Mouse (Mus musculus) right cerebral cortex, postnatal 10 days (tissue): Measurements from ENCODE around the gene Tubd1.
"Not testable (repeated sequence)": the region's sequence is repeated elsewhere in the genome, so short reads cannot be mapped to it uniquely, and the experiment has no call there.

Source experiments
- DNase-seq, 2 experiments: peaks; one replicate each; pipeline ENCODE4 v3.0.0; 2021; ENCODE audit warnings: low spot score in 2 of 2

Tubd1 gene

DNA sequence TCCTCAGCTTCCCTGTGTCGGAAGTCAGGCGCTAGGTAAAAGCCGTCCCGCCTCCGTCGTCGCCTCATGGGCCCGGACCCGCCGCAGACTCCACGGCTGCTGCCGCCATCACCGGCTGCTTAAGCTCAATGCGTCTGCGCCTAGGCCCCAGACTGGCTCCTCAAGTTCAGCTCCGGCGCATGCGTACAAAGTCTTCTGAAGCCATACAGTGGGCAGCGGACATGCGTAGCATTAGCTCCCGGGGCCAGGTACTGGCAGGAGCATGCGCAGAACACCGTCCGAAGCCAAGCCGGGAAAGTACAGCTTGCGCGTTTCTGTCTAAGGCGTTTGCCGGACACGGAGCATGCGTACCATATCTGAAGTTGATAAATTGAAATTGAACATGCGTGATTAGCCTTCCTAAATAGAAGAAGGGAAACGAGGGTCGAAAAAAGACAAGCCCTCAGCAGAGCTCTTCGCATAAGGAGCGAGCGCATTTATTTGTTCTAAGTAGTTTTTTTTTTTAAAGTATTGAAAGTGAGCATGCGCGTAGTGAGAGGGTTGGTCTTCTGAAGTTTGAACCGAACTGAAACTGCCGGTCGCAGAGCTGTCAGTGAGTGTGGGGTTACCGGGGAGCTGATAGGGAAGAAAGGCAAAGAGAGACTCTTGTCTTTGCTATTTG lies at the start of gene Tubd1, which contains the start of gene Rps6kb1:
TSS of gene Tubd1 (plus strand) at position 353 of the 661 bp plus-strand sequence.
TSS of gene Rps6kb1 (minus strand) at position 167 of the 661 bp plus-strand sequence.
- DNase-seq = peak; percentile 100

DNA sequence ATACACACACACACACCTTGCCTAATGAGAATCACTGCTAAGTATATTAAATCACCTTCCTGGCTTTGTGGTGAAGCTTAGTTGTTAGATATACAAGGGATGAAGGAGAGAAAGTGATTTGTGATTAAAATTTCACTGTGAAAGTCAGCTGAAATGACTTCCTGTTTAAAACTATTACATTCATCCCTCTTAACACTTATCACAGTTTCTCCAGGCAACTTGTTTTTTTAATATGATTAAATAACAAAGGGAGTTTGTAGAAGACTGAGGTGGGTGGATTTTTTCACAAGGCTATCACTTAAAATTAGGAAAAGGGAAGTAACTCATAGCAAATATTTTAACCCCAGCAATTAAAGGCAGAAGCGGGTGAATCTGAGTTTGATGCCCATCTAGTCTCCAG lies 47.4 kb upstream of the Tubd1 start:
- no peak for DNase-seq

DNA sequence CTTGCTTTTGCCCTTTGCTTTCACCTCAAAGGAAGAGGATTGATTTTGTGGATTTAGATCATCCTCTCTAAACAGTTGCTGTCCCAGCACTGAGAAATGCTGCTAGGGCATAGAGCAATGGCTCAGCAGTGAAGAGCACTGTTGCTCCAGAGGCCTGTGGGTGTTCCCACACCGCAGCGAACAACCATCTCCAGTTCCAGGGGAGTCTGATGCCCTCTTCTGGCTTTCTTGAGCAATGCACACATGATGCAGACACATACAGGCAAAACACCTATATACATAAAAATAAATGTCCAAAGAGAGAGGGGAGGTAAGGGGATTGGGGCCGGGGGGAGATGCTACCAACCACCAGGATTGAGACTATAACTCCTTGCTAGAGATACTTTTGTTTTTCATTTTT lies 46.9 kb upstream of the Tubd1 start:
- no peak for DNase-seq

DNA sequence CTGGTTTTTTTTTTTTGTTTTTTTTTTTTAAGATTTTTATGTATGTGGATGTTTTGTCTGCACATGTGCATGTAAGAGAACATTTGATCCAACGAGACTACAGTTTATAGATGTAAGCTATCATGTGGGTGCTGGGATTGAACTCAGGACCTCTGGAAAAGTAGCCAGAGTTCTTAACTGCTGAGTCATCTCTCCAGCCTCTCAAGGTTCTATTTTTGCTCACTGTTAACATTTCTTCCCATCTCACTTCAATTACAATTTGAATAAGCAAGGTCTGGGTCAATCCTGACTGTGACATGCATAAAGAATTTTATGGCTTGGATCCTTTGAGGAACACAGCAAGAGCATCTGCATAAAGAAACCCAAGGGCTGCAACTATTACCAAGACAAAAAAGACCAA lies 44.0 kb upstream of the Tubd1 start:
- DNase-seq = no peak

DNA sequence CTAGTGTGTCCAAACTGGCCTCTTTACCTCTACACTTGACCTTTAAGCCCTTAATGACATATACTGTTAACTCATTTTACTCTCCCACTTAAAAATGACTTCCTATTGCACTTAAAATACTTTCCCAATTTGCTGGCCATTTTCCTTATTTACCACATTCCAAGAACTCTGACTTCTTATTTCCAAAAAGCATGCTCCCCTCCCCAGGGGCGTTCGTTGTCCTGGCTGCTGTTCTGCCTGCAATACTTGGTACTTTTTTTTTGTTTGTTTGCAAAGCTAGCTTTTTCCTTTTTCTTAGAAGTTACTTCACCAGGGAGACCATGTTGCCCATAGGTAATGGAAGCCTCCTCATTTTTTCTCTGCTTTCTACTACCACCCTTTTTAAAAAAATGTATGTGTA lies 41.7 kb upstream of the Tubd1 start:
- DNase-seq = no peak

DNA sequence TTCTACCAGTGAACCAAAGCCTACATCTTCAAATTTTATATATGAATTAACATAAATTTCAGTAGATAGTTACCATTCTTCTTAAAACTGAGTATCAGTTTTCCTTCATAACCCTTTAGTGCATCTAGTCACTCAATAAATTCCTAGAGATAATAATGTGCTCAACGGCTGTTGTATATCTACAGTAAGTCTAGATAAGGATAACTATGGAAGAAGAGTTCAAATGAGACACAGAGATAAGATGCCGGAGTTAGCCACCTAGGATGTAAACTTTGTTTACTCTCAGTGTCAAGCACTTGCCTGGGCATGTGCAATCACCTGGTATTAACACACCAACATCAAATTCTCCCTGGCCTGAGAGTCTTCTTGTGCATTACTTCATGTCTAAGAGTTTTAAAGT lies 37.5 kb upstream of the Tubd1 start:
- no peak for DNase-seq

DNA sequence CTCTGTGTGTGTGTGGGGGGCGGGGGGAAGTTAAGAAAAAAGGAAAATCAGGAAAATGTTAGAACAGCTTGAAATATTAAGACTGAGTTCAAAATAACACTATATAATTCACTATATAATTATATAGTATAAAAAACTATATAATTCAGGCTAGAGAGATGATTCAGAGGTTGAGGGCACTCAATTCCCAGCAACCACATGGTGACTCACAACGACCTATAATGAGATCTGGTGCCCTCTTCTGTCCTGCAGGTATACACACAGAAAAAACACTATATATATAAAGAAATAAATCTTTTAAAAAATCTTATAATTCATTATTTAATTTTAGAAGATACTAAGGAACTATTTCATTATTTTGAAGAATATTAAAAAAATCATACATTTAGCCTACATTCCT lies 36.8 kb upstream of the Tubd1 start:
- DNase-seq = no peak

DNA sequence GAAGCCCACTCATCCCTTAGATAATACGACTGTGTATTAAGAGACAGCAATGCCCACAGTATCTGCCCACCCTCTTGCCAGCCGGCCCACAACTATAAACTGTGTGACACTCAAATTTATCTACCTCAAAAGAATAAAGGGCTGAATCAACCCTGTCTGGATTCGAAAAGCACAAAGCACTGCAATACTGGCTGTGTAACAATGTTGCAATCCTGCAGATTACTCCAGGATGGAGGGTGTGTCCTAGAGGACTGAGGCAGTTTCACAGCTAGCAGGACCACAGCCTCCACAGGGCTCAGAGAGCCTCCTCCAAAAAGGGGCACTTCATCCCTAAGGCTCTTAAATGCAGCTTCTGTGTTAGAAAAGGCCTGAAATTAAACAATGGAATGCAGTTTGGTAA lies 28.2 kb upstream of the Tubd1 start:
- DNase-seq = no peak

DNA sequence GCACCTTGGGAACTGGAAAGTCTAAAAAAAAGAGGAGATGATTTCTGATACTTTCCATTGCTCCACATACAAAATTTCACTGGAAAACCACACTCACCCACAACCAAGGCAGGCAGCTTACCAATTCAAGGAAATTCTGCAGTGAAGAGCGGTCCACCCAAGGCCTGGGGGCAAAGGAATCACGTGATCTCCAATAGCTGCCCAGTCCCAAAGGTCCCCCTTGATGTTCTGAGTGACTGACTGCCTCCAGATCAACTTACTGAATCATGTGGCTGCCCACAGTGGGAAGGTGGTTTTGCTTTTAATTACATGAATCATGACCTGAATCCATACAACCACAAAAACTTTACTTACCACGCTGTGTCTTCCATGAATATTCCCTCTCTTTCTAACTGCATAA lies 27.6 kb upstream of the Tubd1 start:
- no peak for DNase-seq

DNA sequence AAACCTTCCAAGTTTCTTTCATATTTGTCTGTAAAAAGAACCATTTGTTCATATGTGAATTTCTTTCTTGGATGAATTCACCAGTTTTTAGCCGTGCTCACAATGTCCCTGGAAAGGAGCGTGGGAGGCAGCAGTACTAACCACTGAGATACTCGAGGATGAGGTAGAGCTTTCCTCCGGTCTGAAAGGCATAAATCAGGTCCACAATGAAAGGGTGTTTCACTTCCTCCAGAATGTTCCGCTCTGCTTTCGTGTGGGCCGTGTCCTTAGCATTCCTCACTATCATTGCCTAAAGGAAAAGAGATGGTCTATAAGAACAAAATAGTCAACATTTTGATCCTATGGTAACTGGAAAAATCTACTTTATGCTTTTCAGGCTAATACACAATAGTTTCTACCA lies 25.0 kb upstream of the Tubd1 start:
- no peak for DNase-seq

DNA sequence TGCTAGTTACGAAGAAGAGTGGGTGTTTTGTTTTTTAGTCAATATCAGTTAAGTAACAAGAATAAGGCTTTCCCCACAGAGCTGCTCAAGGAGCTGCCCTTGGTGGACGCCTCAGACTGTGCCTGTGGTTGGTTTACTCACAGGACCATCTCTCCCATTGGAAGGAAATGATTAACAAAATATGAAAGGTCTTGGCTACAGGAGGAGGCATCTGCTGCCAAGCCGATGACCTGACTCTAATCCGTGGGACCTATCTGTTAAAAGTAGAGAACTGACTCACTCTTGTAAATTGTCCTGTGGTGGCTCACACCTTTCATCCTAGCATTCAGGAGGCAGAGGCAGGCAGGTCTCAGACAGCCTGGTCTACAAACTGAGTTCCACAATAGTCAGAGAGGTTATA lies 17.3 kb upstream of the Tubd1 start:
- no peak for DNase-seq

DNA sequence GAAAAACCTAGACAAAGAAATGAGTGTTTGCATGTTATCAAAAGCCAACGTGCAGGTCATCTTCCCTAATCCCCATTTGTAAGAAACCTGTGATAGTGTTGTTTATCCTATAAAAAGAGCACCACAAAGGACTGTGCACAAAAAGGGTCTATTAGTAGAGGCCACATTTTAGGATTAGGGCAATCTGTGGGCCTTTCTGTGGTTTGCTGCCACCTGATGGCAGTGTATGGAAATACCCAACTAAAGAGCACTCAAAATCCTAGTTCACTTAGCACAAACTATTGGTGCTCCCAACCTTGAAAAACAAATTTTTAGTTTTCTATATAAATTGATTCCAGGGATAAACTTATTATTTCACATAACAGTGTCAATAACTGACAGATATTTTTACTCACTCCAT lies 12.0 kb upstream of the Tubd1 start:
- no peak for DNase-seq

DNA sequence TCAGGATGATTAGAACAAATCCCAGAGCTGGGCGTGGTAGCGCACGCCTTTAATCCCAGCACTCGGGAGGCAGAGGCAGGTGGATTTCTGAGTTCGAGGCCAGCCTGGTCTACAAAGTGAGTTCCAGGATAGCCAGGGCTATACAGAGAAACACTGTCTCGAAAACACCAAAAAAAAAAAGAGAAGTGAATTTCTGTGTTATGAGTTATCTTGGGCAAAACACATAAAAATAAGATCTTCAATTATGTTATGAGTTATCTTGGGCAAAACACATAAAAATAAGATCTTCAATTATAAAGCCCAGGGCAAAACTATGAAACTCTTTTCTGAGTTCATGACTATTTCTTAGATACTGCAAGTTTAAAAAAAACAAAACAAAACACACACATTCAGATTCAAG lies 11.5 kb upstream of the Tubd1 start:
- DNase-seq = not testable (repeated sequence)

DNA sequence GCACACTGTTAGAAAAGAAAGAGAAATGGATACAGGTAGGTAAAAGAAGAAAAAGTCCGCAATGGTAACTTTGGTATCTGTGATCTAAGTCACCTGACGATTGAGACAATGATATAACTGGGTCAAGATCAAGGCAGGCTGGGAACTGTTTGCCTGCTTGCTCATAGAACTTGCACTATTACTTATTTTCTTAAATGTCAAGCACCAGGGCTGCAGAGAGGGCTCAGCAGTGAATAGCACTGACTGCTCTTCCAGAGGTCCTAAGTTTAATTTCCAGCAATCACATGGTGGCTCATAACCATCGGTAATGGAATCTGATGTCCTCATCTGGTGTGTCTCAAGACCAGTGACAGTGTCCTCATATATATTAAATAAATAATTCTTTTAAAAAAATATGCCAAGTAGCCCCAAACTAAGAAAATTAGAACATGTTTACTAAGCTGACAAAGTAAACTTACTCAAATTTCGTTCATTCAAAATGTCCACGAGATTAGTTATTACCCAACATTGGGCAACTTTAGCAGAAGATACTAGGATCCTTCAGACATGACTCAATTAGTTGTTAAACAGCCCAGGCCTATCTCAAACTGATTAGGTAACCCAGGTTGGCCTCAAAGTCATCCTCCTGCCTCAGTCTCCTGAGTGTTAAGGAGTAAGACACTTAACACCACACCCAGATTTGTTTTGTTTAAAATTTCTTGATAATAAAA lies 10.4 kb upstream of the Tubd1 start:
- DNase-seq = no peak

DNA sequence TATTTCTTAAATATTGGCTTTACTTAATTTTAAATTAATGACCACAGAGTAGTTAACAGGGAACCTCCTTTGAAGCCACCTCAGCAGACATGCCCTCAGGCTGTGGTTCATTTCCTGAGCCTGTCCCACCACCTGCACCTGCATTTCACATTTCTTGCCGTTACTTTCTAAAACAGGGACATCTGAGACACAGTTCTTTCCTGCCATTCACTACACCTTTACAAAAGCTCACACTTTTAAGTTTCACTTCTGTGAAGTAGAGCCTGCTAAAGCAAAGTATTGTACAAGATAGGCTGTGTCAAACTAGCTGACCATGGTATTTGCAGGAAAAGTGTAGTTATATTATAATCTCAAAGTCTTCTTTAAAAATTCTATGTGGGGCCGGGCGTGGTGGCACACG lies 6.0 kb upstream of the Tubd1 start:
- DNase-seq = no peak

DNA sequence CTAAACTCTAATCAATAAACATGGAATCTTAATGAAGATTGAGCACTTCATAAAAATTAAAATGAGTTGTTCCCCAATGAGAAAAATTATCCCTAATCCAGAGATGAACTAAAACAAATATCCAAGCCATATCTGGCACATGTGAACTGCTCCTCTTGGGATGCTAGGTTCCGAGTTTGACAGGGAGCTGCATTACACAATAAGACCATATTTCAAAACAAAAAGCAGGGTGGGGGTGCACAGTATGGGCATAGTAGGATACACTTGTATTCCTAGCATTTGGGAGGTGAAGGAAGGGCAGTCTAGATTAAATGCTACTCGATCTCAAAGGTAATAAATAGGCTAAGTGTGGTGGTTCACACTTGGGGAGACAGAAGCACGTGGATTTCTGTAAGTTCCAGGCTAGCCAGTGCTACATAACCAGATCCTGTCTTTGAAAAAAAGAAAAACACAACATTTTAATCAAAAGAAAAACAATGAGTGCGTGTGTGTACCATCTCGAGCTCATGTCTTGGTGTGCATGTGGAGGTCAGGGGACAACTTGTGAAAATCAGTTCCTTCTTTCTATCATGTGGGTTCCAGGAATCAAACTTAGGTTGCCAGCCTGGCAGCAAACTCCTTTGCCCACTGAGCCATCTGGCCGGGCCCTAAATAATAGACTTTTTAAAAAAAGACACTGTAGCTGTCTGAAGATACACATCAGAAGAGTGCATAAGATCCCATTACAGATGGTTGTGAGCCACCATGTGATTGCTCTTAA lies 4.9 kb upstream of the Tubd1 start:
- DNase-seq = no peak

DNA sequence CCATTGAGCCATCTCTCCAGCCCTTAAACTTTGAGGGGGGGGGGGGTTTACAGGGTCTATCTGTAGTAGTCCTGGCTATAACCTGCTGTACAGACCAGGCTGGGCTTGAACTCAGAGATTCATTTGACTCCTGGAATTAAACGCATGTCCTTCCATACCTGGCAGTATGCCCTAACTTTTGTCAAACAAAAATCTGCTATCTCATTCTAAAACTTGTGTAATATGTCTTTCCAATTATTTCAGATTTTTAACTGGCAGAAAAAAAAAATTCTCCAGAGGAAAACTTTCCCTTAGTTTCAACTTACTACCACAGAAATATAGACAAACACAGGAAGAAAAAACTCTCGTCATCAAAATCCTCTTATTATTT lies 4.3 kb upstream of the Tubd1 start:
- DNase-seq = no peak

DNA sequence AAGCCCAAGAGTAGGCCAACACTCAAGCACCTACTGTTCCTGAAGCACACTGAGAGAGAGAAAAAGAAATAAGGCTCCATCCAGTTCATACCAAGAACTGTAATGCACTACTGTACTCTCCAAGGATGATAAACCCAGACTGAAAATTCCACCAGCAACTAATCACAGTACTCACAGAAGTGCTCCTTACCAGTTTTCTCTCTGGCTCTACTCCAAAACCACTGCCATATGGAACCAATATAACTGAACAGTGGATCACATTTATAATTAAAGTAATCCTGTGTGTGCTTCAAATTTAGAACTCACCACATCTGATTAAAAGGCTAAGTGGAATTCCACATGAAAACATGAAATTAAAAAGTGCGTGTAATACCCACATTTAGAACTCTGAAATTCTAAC lies 1.9 kb upstream of the Tubd1 start:
- no peak for DNase-seq

DNA sequence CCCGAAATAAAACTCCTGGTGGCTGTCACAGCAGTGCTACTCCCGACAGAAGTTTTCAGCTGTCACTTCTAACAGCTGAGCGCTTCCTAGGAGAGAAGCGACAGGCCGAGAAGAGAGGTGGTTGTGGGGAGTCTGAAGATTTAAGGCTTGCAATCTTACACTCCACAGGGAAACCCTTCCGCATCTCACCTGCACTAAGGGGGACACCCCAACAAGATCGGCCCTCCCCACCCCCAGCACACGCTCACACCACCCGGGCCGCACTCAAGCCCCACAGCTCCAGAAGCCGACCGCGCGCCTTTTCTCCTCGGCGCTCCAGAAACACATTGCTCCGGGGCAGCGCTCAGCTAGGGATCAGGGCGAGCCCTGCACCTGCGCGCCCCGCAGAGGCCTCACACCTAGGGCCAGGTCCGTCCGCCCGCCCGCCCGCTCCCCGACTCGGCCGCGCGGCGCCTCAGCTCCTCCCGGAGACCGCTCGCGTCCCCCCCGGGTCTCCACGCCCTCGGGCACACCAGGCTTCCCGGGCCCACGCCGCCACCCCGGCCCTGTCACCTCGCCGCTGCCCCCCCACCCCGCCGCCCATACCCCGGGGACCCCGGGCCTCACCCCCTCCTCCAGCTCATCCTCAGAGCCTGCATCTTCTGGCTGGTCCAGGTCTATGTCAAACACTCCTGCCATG lies 692 bp upstream of the Tubd1 start:
- DNase-seq = peak; percentile 35 to 41

DNA sequence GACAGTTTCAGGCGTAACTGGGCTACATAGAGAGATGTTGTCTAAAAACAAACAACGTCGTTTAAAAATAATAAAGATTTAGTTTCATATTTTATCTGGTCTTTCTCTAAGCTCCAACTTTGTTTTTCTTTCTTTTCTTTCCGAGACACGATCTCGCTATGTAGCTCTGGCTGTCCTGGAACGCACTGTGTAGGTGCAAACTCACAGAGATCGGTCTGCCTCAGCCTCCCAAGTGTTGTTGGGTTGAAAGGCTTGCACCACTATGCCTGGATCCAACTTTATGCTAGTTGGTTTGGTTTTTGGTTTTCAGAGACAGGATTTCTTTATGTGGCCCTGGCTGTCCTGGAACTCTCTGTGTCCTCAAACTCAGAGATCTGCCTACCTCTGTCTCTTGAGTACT lies 765 bp downstream of the Tubd1 start:
- no peak for DNase-seq

DNA sequence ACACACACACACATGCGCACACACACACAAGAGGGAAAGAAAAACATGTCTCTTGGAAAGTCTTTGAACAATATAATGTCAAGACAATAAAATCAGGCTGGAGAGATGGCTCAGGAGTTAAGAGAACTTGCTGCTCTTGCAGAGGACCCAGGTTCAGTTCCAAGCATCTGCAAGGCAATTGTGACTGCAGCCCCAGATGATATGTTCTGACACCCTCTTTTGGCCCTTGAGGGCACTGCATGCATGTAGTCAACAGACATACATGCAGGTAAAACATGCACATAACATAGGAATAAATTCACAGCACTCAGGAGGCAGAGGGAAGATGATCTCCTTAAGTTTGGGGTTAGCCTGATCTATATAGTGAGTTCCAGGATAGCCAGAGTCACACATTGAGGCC lies 2.6 kb downstream of the Tubd1 start:
- no peak for DNase-seq

DNA sequence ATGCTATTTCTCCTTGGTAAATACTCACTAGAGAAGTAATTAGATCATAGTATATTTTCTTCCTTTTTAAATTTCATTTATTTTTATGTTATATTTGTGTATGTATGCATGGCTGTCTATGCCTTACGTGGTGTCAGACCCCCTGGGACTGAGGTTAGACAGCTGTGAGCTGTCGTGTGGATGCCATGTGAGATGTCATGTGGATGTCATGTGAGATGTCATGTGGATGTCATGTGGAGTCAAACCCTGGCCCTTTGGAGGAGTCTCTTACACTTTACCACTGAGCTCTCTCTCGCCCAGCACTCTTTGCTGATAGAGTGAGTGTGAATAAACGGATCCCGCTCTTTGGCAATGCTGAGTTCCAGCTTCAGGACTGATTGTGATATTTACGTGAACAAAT lies 8.7 kb downstream of the Tubd1 start:
- DNase-seq = no peak
